Mouse (Mus musculus) heart, embryonic 13.5 days (tissue): ENCODE measurements around the gene Tnrc6c. TPM values are rescaled to one million over a fixed set of nuclear protein-coding genes. Genes with fewer than 3 reads are reported as not detected.

Source experiments
- ATAC-seq: fragments of 200-750 bp; cut with Nextera tagmentation; 2 replicates; pipeline ENCODE4 v1.8.0; 2017; ENCODE audit warnings: moderate TSS enrichment; ENCODE audit not compliant: insufficient number of reproducible peaks, low FRiP score, low TSS enrichment; ENCODE audit errors: extremely low read depth
- H3K27ac ChIP-seq: fragments of 300-500 bp; sonication (generic); replicated peaks from 2 replicates; pipeline ENCODE4 v1.5.1; 2015; ENCODE audit warnings: moderate library complexity, mild to moderate bottlenecking, inconsistent platforms
- H3K27me3 ChIP-seq: fragments of 300-500 bp; sonication (generic); replicated peaks from 2 replicates; pipeline ENCODE4 v1.6.1; 2015; ENCODE audit warnings: mild to moderate bottlenecking, inconsistent platforms
- H3K36me3 ChIP-seq: fragments of 300-500 bp; sonication (generic); 2 replicates; pipeline ENCODE4 v1.6.1; 2015; ENCODE audit warnings: mild to moderate bottlenecking, inconsistent platforms
- H3K4me1 ChIP-seq: fragments of 300-500 bp; sonication (generic); 2 replicates; pipeline ENCODE4 v1.6.1; 2015; ENCODE audit warnings: inconsistent platforms
- H3K4me2 ChIP-seq: fragments of 300-500 bp; sonication (generic); 2 replicates; pipeline ENCODE4 v1.6.1; 2015; ENCODE audit warnings: inconsistent platforms, mild to moderate bottlenecking, moderate library complexity
- H3K4me3 ChIP-seq: fragments of 300-500 bp; sonication (generic); 2 replicates; pipeline ENCODE4 v1.5.1; 2015; ENCODE audit warnings: moderate library complexity, mild to moderate bottlenecking, inconsistent platforms
- H3K9ac ChIP-seq: fragments of 300-500 bp; sonication (generic); 2 replicates; pipeline ENCODE4 v1.6.1; 2015; ENCODE audit warnings: inconsistent platforms, mild to moderate bottlenecking, moderate library complexity
- H3K9me3 ChIP-seq: fragments of 300-500 bp; sonication (generic); 2 replicates; pipeline ENCODE4 v1.6.1; 2016; ENCODE audit warnings: inconsistent platforms
- WGBS: fragments of 180-500 bp; shearing (Covaris S2); methylation state at CpG from one replicate; pipeline ENCODE4 v1.1.7; 2015; ENCODE audit warnings: mixed read lengths; 5-methylcytosine and 5-hydroxymethylcytosine counted together
- polyA plus RNA-seq: library from polyadenylated mRNA; unstranded; fragments of >200 nt; fragmentation: Nextera tagmentation; extraction: Ambion mirVana; gene quantifications from 2 replicates; pipeline ENCODE4 v1.2.1, GENCODE M21; 2015

Tnrc6c gene
- polyA plus RNA-seq, 1 experiment from 2014 or later = 6.0 TPM

DNA sequence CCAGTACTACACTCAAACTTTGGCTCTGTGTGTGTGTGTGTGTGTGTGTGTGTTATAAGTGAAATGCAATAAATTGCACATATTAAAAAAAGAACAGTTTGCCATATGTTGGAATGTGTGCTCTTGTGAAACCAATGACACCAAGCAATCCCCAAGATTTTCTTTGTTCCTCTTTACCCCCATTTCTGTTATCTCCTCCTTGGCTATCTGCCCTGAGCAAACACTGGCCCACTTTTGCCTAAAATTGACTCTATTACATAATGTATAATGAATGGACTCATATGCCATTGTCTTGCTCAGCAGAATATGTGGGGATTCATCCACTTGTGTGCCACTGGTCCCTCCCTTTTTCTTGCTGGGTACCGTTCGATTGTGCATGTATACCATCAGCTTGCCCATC is 52.2 kb downstream of the Tnrc6c start:
- no peak overlapping the region for H3K9ac ChIP-seq
- peaks cover 45% of the 10 kb centered on the region for H3K4me1 ChIP-seq
- no peaks in the 10 kb centered on the region for H3K27me3 ChIP-seq
- H3K36me3 ChIP-seq = peaks cover 24% of the 10 kb centered on the region
- WGBS = 91% methylated on average over 2 of the region's 2 CpGs
- ATAC-seq = no peak
- H3K4me2 ChIP-seq = no peak overlapping the region
- H3K27ac ChIP-seq = peak overlapping the region; percentile 69; the same call in 1 of the 2 replicates
- peaks cover 2% of the 10 kb centered on the region; the same call in 1 of the 2 replicates for H3K9me3 ChIP-seq
- H3K4me3 ChIP-seq = no peak overlapping the region

GRCm38 (mm10) chr11:117707238-117707637 is 53.1 kb downstream of the Tnrc6c start:
- H3K27me3 ChIP-seq = no peaks in the 10 kb centered on the region
- H3K36me3 ChIP-seq = peaks cover 19% of the 10 kb centered on the region
- ATAC-seq = no peak
- WGBS = 29% methylated on average over 2 of the region's 2 CpGs
- no peak overlapping the region for H3K4me3 ChIP-seq
- peaks cover 51% of the 10 kb centered on the region for H3K4me1 ChIP-seq
- peak overlapping the region; percentile 4; the same call in 1 of the 2 replicates for H3K4me2 ChIP-seq
- peaks cover 2% of the 10 kb centered on the region; the same call in 1 of the 2 replicates for H3K9me3 ChIP-seq
- H3K27ac ChIP-seq = peak overlapping the region; percentile 69
- peak overlapping the region; percentile 21; the same call in 1 of the 2 replicates for H3K9ac ChIP-seq

DNA sequence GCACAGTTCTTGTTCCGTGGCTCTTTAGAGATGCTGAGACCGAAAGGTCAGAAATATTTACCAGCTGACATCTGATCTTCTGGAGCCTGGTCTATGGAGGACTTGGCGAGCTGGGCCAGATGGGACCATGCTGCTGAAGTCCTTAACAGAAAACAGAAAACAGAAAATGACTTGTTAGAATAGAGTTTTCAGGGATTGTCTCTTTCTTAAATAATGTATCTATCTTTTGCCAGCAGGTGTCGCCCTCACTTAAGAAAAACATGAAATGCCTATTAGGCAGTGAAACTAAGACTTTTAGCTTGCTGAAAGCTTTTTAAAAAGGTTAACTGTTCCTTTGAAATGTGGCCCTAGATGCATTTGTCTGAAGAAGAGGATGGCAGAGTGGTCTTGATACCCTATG is 55.2 kb downstream of the Tnrc6c start:
- H3K9ac ChIP-seq = no peak overlapping the region
- WGBS = 57% methylated on average over 4 of the region's 4 CpGs
- no peak for ATAC-seq

DNA sequence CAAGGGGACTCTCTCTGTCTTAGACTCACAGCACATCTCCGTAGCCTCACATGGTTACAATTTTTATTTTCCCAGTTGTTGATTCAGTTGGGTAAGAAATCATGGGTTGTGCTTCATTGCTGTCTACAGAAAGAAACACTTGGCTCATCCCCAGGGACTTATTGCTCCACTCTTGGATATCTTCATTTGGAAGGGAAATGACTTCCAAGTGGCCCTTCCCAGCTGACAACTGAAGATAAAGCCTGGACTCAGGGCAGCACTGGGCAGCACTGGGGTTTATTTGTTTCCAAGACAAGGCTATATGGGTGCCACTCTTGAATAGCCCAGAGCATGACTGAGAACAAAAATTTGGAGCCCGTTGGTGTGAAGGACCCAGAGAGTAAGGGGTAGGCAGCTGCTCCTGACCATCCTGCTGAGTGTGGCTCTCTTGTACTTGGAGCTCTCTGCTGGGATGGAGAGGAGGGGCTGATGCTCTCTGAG is 56.8 kb downstream of the Tnrc6c start:
- Histone ChIP-seq H3K27ac (no peak overlapping the region), H3K9ac (no peak overlapping the region), H3K27me3 (no peaks in the 10 kb centered on the region), H3K4me3 (no peak overlapping the region), H3K9me3 (no peaks in the 10 kb centered on the region), H3K36me3 (peaks cover 32% of the 10 kb centered on the region), H3K4me1 (peaks cover 54% of the 10 kb centered on the region), H3K4me2 (no peak overlapping the region)
- no peak for ATAC-seq
- 58% methylated on average over 2 of the region's 2 CpGs for WGBS

More for the DNA sequence above, 55.2 kb downstream of the Tnrc6c start:
- H3K36me3 ChIP-seq = peaks cover 19% of the 10 kb centered on the region
- H3K4me3 ChIP-seq = no peak overlapping the region
- 0 out of 2 replicates have a peak overlapping the region, but pooled peaks have one; percentile 15 for H3K27ac ChIP-seq
- no peaks in the 10 kb centered on the region for H3K27me3 ChIP-seq
- H3K4me1 ChIP-seq = peaks cover 51% of the 10 kb centered on the region
- H3K9me3 ChIP-seq = no peaks in the 10 kb centered on the region
- no peak overlapping the region for H3K4me2 ChIP-seq

GRCm38 (mm10) chr11:117712065-117712464 is 58.0 kb downstream of the Tnrc6c start:
- ATAC-seq = no peak
- Histone ChIP-seq H3K27ac (no peak overlapping the region), H3K4me3 (no peak overlapping the region), H3K9me3 (no peaks in the 10 kb centered on the region), H3K9ac (no peak overlapping the region), H3K4me1 (peaks cover 42% of the 10 kb centered on the region), H3K4me2 (no peak overlapping the region), H3K27me3 (no peaks in the 10 kb centered on the region), H3K36me3 (peaks cover 43% of the 10 kb centered on the region)
- WGBS = 83% methylated on average over 1 of the region's 1 CpGs

- 89% methylated on average over 6 of the region's 6 CpGs for WGBS
Observed at GRCm38 (mm10) chr11:117713375-117713774, 59.3 kb downstream of the Tnrc6c start.

DNA sequence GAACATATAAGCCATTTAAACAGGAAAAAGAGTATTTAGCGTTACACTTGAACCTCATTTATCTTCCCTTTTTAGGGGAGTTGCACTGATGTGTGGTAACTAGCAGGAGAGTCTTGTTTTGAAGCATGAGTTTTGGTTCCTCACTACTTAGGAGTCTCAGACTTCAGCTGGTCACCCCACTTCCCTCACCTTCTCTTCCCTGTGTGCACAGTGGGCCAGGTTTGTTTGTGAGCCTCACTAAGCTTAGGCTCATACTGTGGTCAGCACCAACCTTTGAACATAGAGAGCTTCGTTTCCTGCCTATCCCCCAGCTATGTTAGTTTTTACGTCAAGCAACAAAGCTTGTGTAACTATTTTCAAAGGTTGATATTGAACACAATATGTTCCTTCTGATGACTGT is 64.7 kb downstream of the Tnrc6c start:
- peaks cover 95% of the 10 kb centered on the region for H3K36me3 ChIP-seq
- H3K4me2 ChIP-seq = no peak overlapping the region
- H3K4me1 ChIP-seq = 0 out of 2 replicates have a peak, but pooled peaks cover 3% of the 10 kb centered on the region
- no peak for ATAC-seq
- no peaks in the 10 kb centered on the region for H3K9me3 ChIP-seq
- no peak overlapping the region for H3K9ac ChIP-seq
- H3K4me3 ChIP-seq = no peak overlapping the region
- no peaks in the 10 kb centered on the region for H3K27me3 ChIP-seq
- WGBS = 91% methylated on average over 3 of the region's 3 CpGs
- no peak overlapping the region for H3K27ac ChIP-seq

More at GRCm38 (mm10) chr11:117713375-117713774, 59.3 kb downstream of the Tnrc6c start:
- Histone ChIP-seq H3K9me3 (no peaks in the 10 kb centered on the region), H3K9ac (no peak overlapping the region), H3K4me2 (no peak overlapping the region), H3K4me1 (peaks cover 29% of the 10 kb centered on the region), H3K4me3 (no peak overlapping the region), H3K36me3 (peaks cover 54% of the 10 kb centered on the region), H3K27me3 (no peaks in the 10 kb centered on the region), H3K27ac (no peak overlapping the region)
- ATAC-seq = no peak

DNA sequence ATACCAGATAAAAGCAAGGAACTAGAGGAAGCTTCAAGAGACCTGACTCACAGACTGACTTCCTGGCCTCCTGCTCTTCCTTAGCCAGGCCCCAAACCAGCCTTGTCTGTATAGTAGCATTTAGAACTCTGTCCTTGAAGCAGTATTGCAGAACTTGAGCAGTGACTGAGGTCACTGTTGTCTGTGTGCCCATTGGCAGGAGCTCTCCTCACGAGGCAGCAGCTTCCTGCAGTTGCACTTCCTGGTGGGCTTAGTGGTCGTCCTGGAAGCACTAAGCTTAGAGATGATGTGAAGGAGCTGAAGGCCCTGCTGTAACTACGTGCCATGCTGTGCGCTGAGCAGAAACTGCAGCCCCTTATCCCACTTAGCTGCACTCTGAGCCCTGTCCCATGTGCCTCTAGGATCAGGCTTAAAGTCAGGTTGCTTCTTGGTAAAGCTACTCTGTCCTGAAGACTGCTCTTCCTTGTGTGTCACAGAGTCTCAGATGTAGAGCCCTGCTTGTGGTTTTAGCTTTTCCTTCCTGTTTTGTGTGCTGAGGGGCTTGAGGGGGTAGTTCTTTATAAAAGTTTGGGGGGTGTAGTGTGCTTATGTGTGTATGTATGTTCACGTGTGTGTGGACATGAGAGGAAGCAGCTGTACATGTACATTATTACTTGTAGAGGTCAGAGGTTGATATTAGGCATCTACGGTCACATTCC is 70.7 kb downstream of the Tnrc6c start:
- 75% methylated on average over 6 of the region's 6 CpGs for WGBS
- no peak for ATAC-seq
- H3K4me2 ChIP-seq = no peak overlapping the region
- peaks cover 43% of the 10 kb centered on the region for H3K36me3 ChIP-seq
- peaks cover 29% of the 10 kb centered on the region for H3K4me1 ChIP-seq
- no peaks in the 10 kb centered on the region for H3K27me3 ChIP-seq
- no peak overlapping the region for H3K27ac ChIP-seq
- no peak overlapping the region for H3K9ac ChIP-seq
- H3K9me3 ChIP-seq = no peaks in the 10 kb centered on the region
- no peak overlapping the region for H3K4me3 ChIP-seq

- Histone ChIP-seq H3K36me3 (peaks cover 21% of the 10 kb centered on the region), H3K4me1 (peaks cover 47% of the 10 kb centered on the region), H3K4me3 (no peak overlapping the region), H3K9me3 (no peaks in the 10 kb centered on the region), H3K27me3 (no peaks in the 10 kb centered on the region), H3K9ac (no peak overlapping the region), H3K27ac (no peak overlapping the region), H3K4me2 (no peak overlapping the region)
- 93% methylated on average over 4 of the region's 4 CpGs for WGBS
- ATAC-seq = no peak
Observed at GRCm38 (mm10) chr11:117727031-117727430, 72.9 kb downstream of the Tnrc6c start.

- peaks cover 47% of the 10 kb centered on the region for H3K4me1 ChIP-seq
- 87% methylated on average over 5 of the region's 5 CpGs for WGBS
- H3K27ac ChIP-seq = no peak overlapping the region
- no peak overlapping the region for H3K4me2 ChIP-seq
- H3K36me3 ChIP-seq = peaks cover 19% of the 10 kb centered on the region
- H3K27me3 ChIP-seq = no peaks in the 10 kb centered on the region
- H3K9ac ChIP-seq = no peak overlapping the region
- no peak overlapping the region for H3K4me3 ChIP-seq
- ATAC-seq = no peak
- H3K9me3 ChIP-seq = no peaks in the 10 kb centered on the region
Observed at GRCm38 (mm10) chr11:117728245-117728644, 74.2 kb downstream of the Tnrc6c start.

DNA sequence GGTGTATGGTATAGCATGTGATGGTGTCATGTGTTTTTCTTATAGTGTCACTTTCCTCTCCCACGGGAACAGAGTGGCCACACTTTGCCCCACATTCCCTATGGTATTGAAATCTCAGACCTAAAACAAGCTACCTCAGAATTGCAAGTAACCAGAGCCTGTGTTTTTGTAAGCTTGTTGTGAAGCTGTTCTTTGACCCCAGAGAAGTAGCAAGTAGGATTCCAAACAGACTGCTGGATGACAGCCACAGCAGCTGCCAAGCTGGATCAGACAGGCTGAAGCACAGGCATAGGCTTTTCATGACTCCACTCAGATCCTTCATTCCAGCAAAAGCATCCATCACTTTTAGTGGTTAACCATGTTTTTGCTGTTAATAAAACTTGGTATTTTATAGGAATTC is 74.8 kb downstream of the Tnrc6c start:
- no peak for ATAC-seq
- WGBS = 49% methylated on average over 1 of the region's 1 CpGs

GRCm38 (mm10) chr11:117729341-117729740 is 75.3 kb downstream of the Tnrc6c start:
- Histone ChIP-seq H3K9ac (no peak overlapping the region), H3K9me3 (no peaks in the 10 kb centered on the region), H3K27me3 (no peaks in the 10 kb centered on the region), H3K36me3 (peaks cover 22% of the 10 kb centered on the region), H3K4me1 (peaks cover 42% of the 10 kb centered on the region), H3K4me2 (no peak overlapping the region), H3K4me3 (no peak overlapping the region), H3K27ac (peak overlapping the region; percentile 60)
- 43% methylated on average over 3 of the region's 3 CpGs for WGBS
- ATAC-seq = no peak

More for the DNA sequence above, 74.8 kb downstream of the Tnrc6c start:
- peaks cover 47% of the 10 kb centered on the region for H3K4me1 ChIP-seq
- peaks cover 19% of the 10 kb centered on the region for H3K36me3 ChIP-seq
- no peaks in the 10 kb centered on the region for H3K27me3 ChIP-seq
- no peak overlapping the region for H3K4me3 ChIP-seq
- H3K9me3 ChIP-seq = no peaks in the 10 kb centered on the region
- no peak overlapping the region for H3K4me2 ChIP-seq
- H3K9ac ChIP-seq = no peak overlapping the region
- H3K27ac ChIP-seq = peak overlapping the region; percentile 60
